Mouse (Mus musculus) fat pad, adult 2 months (tissue): ENCODE measurements at regions not wholly inside any gene's neighbourhood (a gene's known extent, or its start where the extent isn't known, plus 50 kb on each side); places are given as distances from the start of the nearest gene placed in this dataset.

ENCODE experiments used
- DNase-seq: peaks from one replicate; pipeline ENCODE4 v3.0.0-alpha.2; 2011; ENCODE audit warnings: low read depth, low spot score; ENCODE audit errors: extremely low read depth

DNA sequence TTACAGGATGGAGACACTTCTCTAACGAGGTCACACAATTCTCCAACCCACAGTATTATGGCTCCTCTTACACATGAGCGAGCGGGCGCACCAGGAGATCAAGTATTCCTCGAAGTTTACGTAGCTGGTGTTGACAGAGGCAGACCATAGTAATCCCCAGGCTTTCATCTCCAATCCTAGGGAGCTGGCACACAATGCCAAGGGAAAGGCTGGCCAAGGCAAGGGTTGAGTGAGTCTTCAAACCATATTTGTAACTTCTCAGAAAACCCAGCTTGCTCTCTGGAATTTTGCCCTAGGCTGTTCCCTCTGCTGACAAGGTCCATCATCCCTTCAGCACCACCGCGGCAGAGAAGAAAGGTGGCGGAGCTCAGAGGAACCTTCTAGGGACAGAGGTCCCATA, 94.0 kb downstream of the Hes1 start:
- no peak for DNase-seq

DNA sequence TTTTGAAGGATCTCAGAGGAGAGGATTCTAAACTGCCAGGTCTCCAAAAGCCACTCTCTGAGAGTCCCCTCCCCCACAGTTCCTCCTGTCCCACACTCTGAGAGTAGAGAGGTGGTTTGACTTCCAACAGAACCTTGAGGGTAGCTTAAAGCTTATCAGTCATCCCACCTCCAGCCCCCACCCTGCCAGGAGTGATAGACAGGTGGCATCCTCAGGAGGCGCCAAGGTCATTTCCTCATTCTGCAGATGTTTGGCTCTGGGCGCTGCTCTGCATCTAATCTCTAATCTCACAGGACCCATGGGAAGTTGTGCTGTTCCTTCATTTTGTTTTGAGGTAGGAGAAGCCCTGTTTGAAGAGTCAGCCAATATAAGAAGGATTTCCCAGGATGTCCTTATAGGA, 96.2 kb downstream of the Hes1 start:
- no peak for DNase-seq

DNA sequence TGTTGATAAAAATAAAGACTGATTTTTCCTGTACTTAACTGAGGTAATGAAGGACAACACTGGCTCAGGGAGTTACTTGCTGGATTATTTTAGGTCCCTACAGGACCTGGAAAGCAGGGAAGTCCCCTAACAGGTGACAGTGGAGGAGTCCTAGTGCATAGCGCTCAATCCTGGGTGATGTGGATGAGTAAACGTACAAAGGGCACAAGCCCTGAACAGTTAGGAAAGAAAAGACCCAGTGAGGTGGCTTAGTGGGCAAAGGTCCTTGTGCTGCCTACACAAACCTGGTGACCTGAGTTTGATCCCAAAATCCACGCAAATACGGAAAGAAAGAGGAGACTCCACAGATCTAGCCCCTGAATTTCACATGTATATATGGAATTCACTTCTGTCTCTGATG, 99.1 kb downstream of the Hes1 start:
- no peak for DNase-seq

DNA sequence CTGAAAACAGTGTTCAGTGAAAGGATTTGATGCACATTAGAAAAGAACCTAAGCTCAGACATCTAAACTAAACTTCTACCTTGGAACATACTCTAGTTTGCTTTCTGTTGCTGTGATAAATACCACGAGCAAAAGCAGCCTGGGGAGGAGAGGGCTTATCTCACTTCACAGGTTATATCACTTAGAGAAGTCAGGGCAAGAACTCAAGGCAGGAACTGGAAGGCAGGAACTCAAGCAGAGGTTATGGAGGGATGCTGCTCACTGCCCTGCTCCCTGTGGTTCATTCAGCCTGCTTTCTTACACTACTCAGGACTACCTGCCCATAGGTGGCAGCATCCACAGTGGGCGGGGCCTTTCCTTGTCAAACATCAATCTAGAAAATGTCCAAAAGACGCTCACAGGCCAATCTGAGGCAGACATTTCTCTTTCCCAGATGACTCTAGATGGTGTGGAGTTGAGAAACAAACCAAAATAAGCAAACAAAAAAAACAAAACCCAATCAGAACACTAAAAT, 101.5 kb downstream of the Hes1 start:
- no peak for DNase-seq

DNA sequence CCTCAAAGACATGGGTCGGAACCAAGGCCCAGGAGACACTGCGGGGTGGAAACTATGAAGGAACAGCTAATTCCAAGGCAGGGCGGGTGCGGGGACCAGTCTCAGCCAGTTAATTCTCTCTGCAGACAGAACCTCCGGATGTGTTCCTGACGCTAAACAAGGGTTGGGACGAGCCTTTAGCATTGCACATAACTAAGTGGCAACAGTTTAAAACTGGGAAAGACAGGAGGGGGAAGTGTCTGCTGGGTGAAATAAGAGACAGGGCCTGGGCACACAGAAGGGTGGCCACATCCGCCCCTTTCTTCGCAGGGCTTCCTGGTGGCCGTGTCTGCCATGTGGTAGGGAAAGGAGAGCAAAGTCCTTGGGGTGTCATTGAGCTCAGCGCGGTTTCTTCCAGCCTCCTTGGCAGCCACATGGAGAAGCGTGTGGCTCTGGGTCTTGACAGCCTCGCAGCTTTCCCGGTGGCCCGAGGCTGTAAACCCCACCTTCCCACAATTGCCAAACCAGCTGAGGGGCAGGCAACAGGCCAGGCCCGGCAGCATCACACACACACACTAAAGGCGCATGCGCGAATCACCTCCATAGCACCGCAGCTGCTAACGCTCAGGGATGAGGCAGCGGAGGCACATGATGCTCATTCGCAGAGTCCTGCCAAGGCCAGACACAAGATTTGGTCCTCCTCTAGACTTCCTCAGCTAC, 95.8 kb downstream of the Cpn2 start:
- no peak for DNase-seq

DNA sequence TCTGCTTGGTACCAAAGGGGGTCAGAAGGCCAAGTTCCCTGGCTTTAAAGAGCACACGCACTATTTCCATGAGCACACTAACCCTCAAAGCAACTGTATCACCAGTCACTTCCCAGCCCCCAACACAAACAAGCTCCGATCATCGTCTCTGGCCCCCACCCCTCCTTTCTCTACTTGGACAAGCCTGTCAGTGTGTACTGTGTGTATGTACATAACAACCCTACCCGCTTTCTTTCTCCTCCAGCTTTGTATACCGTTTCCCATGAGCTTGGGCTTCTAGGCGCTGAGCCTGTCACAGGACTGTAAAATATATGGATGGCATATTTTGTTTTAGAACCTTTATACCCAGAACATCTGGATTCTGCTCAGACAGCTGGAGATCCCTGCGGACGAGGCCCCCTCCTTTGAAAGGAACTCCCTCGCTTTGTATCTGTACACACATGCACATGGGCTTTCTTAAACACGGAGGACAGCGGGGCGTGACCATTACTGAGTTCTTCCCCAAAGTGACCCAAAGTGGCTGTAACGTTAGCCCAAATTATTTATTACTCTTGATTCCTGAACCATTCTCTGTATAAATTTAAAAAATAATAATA, 95.1 kb downstream of the Cpn2 start:
- no peak for DNase-seq

DNA sequence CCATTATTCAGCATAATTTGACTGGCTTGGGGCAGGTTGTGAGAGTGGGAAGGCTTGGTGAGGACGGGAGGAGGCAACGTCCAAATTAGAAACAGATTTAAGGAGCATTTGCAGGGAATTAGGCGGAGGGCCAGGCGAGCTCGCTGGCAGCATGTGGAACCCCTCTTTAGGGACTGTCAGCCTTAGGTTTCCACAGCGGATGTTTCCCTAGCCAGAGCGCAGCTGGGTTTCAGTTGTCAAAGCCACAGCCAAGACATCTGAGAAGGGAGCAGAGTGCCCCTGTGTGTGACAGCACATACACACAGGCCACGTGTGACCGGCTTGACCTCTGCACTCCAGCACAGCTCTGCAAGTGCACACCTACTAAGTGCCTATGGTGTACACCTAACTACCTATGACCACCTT, 94.5 kb downstream of the Cpn2 start:
- no peak for DNase-seq

DNA sequence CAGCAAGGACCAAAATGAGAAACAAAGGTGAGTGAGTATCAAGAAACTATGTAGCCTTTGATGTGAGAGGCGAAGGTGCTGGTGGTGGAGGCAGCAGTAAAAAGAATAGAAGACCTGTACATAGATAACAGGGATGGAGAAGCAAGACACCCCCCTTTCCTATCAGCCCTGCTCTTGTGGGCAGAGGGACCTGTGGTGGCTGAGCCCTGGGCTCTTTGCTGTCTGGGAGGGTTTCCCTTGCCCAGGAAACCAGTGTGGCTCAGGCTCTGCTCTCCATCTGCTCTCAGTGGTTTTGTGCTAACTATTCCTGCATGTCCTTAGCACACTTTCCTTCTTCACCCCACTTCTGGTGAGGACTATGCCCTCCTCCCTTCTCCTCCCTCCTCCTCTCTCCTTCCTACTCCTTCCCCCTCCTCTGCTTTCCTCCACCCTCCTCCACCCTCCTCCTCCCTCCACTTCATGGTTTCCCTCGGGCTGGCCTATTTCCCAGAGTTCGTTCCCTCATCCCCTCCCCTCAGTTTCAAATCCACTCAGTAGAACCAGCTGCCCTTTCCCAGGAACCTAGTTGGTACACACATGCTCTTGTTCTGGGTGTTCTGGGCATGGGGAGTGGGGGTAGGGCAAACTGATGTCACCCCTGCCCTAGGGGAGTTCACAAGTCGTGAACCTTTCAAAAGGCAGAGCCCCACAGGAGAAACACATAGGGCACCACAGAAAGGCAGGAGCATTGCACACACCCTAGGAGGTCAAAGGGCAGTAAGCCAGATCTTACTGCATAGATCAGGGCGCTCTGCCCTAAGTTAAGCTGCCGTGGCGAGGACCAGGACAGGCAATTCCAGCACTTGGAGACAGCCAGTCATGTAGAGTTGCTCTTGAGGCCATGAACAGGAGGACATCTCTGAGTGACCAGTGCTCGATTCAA, 93.1 kb downstream of the Cpn2 start:
- no peak for DNase-seq

DNA sequence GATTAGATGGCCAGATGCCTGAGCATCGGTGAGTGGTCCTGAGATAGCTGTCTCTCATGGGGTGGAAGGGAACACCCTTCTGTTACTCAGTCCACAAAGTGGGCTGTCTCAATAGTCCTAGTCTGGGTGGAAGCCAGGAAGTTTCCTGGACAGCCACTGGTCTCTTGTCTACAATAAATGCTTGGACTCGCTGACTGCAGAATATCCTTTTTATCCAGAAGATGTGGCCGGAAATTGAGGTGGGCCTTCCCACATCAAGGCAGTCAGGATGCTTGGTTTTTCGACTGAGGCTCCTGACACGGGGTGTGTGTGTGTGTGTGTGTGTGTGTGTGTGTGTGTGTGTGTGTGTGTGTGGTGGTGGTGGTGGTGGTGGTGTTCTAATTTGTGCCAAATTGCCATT, 91.0 kb downstream of the Cpn2 start:
- DNase-seq: no peak

DNA sequence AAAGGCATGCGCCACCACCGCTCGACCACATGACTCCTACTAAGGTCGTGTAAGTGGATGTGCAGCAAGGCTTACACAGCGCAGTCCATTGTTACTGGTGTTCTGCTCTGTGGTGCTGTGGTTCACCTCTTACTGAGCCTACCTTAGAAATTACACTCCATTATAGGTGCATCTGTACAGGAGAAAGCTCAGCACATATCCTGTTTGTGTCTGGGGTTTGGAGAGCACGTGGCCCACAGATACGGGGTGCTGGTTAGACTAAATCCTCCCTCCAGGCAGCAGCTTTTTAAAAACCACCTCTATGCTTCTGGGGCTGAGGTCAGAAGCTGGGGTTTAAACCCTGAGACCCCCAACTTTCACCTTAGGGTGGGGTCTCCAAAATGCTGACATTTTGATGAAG, 89.5 kb downstream of the Cpn2 start:
- DNase-seq: no peak

DNA sequence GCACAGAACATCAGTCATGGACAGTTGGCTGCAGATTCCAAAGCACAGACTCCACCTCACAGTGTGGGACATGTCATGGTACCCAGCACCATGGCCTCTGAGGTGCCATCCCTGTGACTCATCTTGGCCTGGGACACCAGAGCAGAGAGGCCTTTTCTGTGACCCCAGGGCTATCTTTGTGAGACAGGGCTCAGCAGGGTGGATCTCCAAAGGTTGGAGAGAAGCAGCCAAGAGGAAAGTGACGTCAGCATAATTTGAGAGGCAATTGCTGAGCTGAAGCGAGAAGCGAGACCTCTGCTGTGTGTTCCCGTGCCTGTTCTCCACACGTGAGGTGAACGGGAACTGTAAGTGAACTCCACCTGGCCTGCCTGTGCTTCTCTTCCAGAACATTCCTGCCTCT, 88.7 kb downstream of the Cpn2 start:
- no peak for DNase-seq

DNA sequence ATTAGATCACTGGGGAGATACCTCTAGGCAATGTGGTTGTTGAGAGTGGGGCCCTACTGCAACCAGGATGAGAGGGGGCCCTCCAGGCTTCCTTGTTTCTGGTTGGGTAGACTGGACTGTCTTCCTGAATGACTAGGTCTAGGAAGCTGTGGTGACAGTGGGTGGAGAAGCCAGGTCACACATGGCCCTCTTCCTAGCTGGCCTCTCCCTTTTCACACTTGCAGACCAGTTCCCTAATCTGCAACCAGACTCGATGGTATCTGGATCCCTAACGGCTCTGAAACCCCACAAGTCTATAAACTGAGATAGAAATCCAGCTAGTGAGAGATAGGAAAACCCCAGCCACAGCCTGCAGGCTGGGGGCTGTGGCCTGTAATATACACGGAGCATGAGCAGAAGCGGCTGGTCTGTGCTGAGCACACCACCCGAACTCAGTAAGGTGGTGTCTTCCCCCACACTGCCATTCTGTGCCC, 87.8 kb downstream of the Cpn2 start:
- DNase-seq: no peak

DNA sequence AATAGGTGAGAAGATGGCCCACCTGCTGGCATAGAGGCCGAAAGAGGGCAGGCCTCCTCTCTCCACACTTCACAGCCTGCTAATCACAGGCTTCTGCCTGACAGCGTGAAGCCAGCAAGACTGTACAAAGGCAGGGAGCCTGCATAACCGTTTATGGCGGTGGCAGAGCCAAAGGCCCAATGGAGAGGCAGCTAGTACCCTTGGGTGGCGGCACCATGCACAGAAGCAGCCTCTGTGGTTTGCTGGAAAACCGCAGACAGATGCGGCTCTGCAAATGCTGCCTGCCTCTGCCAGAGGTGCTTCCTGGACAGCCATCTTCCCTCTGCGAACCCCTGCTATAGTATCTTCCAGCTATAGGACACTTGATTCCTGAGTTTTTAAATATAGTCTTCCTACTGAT, 86.2 kb downstream of the Cpn2 start:
- no peak for DNase-seq

DNA sequence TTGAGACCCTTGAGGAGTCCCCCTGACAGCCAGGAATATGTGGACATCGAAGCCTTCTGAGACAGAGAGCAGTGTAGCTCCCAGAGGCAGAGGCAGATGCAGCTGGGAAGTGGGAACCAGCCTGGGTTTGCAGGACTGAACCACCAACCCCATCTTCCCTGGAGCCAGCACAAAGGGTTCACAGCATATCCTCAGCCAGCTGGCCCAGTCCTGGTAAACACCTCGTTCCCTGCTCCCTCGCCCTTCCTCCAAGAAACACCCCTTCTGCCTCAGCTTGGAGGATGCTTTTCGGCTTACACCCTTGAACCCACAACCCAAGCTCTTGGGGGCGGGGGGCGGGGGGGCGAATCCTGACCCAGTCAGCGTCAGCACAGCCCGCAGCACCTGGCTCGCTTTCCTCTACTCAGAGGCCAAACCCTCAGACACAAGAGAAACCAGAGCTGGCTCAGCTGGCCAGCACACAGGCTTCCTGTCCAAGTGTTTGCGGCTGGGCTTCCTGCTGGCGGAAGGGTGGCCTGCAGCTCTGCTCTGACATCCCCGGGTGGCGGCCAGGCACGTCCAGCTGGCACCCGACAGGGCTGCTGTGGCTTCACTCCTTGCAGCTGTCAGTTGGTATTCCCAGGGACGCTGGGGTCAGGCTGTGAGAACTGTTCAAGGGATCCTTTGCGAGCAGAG, 82.6 kb downstream of the Cpn2 start:
- no peak for DNase-seq

DNA sequence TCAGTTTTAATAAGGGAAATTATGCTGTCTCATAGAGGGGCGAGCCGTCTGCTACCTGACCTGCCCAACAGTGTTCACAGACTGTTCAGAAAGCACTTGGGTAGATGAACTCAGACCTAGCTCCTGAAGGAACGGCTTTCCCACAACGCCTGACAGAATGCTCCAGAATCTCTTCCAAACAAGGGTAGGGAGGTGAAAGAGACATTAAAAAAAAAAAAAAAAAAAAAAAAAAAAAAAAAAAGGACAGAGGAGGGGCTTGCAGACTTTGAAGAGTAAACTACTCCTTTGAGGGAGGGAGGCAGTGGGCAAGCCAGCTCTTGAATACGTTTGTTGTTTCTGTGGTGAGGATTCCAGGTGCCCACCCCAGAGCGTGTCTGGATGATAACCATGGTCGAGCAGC, 81.6 kb downstream of the Cpn2 start:
- no peak for DNase-seq

DNA sequence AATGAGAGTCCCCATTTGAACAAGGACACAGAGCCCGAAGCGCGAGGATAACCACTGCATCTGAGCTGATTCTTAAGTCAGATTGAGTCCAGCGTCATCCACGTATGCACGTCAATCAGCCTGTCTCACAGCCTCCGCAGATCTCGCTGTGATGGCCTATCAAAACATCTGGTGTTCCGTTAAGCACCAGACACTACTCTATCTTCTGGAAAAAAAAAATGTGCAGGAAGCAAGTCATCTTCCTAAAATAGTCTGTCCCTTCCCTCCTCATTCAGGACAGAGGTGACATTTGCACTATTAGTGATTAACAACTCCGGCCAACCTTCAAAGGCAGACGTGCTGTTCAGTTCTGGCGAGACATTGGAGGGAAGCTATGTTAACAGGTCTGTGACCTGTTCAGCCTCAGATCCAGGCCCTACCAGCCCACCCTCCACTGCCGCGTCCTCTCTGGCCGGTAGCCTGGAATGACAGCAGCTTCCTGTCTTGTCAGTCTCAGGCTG, 81.0 kb downstream of the Cpn2 start:
- DNase-seq: no peak

DNA sequence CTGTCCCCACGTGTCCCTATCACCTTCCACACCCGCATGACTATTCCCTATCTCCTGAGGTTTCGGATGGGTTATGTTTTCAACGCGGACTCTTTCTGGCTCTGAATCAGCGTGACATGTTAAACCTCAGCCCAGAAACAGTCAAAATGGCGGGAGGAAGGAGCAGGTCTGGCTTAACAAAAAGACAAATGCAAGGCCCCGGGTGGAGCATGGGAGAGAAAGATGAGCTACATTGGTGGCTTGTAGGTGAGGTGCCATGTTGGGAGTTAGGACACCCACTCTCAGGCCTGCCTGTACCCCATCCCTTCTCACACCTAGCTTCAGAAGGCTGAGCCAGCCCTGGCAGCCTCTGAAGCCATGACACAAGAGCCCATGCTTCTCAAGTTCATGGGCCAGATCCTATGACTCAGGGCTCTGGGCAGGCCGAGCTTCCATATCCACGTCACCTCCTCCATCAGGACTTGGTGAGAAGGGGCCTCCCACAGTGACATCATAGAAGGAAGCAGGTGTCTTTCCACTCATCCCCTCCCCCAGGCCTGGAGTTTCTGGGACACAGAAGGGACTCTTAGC, 80.5 kb downstream of the Cpn2 start:
- DNase-seq: no peak

DNA sequence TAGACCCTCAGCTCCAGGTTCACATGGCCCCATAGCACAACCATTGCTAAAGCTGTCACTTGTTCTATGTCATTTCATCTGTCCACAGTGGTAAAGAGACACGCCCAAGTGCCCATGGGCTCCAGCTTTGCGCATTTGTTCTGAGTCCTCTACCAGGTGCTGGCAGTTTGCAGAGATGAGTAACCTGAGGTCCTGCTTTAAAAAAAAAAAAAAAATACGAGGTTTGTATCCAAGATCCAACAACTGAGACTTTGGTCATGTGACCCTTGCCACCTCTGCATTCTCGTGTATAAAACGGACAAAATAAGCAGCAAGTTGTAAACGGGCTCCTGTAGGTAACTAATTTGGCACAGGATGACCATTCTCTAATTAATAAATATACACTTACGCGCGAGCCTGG, 79.9 kb downstream of the Cpn2 start:
- no peak for DNase-seq

DNA sequence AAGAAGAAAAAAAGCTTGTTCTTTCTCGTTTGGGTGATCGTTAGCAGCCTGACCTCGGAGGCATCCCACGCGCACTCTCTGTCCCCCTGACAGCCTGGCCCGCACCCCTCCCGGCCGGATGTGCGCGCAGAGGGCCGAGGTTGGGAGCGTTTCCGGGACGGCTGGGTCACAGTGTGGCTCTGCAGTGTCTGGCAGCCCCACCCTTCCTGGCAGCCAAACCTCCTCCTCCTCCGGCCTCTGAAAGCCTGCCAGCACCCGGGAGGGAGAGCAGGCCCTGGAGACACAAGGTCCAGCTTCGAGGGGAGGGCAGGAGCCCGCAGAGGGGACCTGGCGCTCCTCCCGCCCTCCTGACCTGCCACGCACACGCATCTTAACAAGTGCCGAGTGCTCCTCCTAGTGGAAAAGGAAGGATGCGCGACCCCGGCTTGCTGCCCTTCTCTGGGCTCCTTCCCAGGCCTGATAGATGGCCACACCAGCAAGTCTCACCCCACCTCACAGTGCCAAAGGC, 79.3 kb downstream of the Cpn2 start:
- DNase-seq: no peak

DNA sequence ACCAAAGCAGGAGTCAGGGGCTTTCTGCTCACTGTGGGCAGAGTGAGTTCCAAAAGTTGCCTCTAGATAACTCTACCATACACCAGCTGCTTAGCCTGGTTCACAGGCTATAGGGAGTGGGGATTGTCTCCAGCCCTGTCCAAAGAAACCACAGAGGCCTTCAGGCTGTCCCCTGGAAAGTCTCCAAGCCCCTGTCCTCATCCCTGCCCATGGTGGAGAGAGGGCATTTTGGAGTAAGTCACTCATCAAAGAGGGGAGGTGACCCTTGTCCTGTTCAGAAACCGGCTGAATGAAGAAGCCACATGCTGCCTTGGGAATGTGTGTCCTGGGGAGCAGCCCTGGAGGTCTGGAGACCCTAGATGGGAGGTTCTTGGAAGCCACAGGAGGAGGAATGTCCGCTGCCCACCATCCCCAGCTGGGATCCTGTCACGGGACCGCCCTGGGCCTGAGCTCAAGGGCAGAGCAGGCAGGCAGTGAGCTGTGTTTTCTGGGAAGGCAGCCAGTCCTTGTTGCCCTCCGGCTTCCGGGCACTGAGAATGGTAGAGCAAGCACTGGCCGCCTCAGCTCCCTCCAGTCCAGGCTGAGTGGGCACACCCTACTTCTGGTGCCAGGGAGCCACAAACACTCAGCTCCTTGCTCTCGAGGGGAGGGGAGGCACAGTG, 78.4 kb downstream of the Cpn2 start:
- DNase-seq: no peak
